Mouse (Mus musculus) testis, adult 2 months (tissue): ENCODE data around the gene Trp53bp1.

Experiments used
- CTCF ChIP-seq: fragments of 200-500 bp; IDR thresholded peaks from 2 replicates; pipeline ENCODE4 v1.5.1; 2012; ENCODE audit warnings: low read depth, mild to moderate bottlenecking, inconsistent platforms, low read length, moderate library complexity; ENCODE audit not compliant: control insufficient read depth, insufficient read depth, insufficient replicate concordance
- POLR2A ChIP-seq: fragments of 200-500 bp; IDR thresholded peaks from 2 replicates; pipeline ENCODE4 v1.6.1; 2012; ENCODE audit warnings: low read depth, mild to moderate bottlenecking, inconsistent platforms, low read length, moderate library complexity; ENCODE audit not compliant: control insufficient read depth

- no peak for TF ChIP-seq CTCF
- no peak for TF ChIP-seq POLR2A
Measured at GRCm38 (mm10) chr2:121219994-121220393, 51.2 kb downstream of the Trp53bp1 start.
